8 mouse cellular contexts compared by ENCODE assay signal in the genomic region with DNA sequence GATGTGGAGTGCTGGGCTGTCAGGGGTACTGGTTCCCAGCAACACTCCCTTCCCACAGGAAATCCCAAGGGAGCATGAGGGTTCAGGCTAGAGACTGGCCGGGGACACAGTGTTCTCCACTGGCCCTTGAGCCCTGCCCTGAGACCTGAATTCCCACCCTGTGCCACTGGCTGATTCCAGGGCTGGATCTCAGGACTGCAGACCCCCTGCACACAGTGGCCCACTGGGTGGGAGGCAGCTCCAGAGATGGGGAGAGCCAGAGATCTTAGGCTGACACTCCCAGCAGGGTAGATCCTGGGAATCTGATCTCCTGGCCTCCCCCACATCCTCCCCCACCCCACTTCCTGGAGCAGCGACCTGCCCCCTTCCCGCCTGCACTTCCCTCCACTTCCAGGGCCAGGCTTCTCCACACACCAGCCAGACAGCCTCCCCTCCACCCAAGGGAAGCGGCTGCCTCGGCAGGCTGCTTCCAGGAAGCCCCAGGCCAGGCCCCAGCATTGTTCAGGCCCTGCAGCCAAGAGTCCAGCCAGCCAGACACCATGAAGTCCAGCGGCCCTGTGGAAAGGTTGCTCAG. TPM values are rescaled to one million over a fixed set of nuclear protein-coding genes. Genes with fewer than 3 reads are reported as not detected.
DNase-seq lines count a peak whose midpoint lies in the region; TF ChIP-seq lines count a peak whose summit lies in the region.

No protein-coding gene starts in this region.

- DNase-seq in heart, adult 2 months, result peak; percentile 87 to 89
- peak; percentile 82 for DNase-seq in kidney, adult 18-20 months
- DNase-seq in lung, adult 18-20 months, result peak; percentile 82 to 85
- no peak for DNase-seq in layer of hippocampus, postnatal 14 days (ENCODE audit: low spot score in 2 of 2)
- DNase-seq in urinary bladder, postnatal 10 days (ENCODE audit: low spot score), result no peak

- H3K9me3 ChIP-seq in E14TG2a.4 (ENCODE audit: low read length), result no peaks in the 10 kb centered on the region

- peaks cover 62% of the 10 kb centered on the region for H3K27me3 ChIP-seq in E14TG2a.4 (ENCODE audit: insufficient read depth, low read length)
- H3K27me3 ChIP-seq in heart, adult 2 months (ENCODE audit: control insufficient read depth, insufficient read depth, low read length), result no peaks in the 10 kb centered on the region
- H3K27me3 ChIP-seq in small intestine, adult 2 months (ENCODE audit: control insufficient read depth, insufficient read depth, low read length), result no peaks in the 10 kb centered on the region

- WGBS in bone marrow, adult 2 months, result 64% methylated on average over 6 of the region's 6 CpGs
- WGBS in heart, adult 2 months, result 4% methylated on average over 6 of the region's 6 CpGs
- WGBS in small intestine, adult 2 months, result 47% methylated on average over 6 of the region's 6 CpGs

- peak; percentile 74; the same call in 1 of the 2 replicates for TF ChIP-seq EP300 in heart, adult 2 months (IDR thresholded peaks at IDR 0.05; ENCODE audit: insufficient read depth, low read depth, low read length)

- no peak for TF ChIP-seq POLR2A in bone marrow, adult 2 months (IDR thresholded peaks at IDR 0.05; ENCODE audit: borderline replicate concordance, control insufficient read depth, low read depth, low read length)
- TF ChIP-seq POLR2A in heart, adult 2 months (IDR thresholded peaks at IDR 0.05; ENCODE audit: insufficient read depth, low read depth, low read length), result peak; percentile 85
- TF ChIP-seq POLR2A in small intestine, adult 2 months (IDR thresholded peaks at IDR 0.05; ENCODE audit: low read depth, low read length), result no peak

- H3K4me3 ChIP-seq in E14TG2a.4 (replicated peaks; ENCODE audit: low read length), result peak overlapping the region; percentile 70
- H3K4me3 ChIP-seq in bone marrow, adult 2 months (replicated peaks; ENCODE audit: control insufficient read depth, low read depth, low read length), result no peak overlapping the region
- H3K4me3 ChIP-seq in heart, adult 2 months, result peak overlapping the region; percentile 85
- H3K4me3 ChIP-seq in small intestine, adult 2 months (ENCODE audit: low read depth, low read length), result peak overlapping the region; percentile 58

- TF ChIP-seq CTCF in E14TG2a.4 (conservative IDR thresholded peaks at IDR 0.05; ENCODE audit: low read length), result no peak
- TF ChIP-seq CTCF in bone marrow, adult 2 months (IDR thresholded peaks at IDR 0.05; ENCODE audit: control insufficient read depth, insufficient read depth, low read length), result no peak
- no peak for TF ChIP-seq CTCF in heart, adult 2 months (IDR thresholded peaks at IDR 0.05)
- no peak for TF ChIP-seq CTCF in small intestine, adult 2 months (IDR thresholded peaks at IDR 0.05; ENCODE audit: extremely low read depth, insufficient read length, insufficient replicate concordance, low read depth, low read length)

- H3K79me2 ChIP-seq in heart, adult 2 months (replicated peaks; ENCODE audit: control insufficient read depth, insufficient read depth, low read length), result no peaks in the 10 kb centered on the region

- H3K27ac ChIP-seq in bone marrow, adult 2 months (ENCODE audit: control insufficient read depth, insufficient read depth, low read depth, low read length, poor library complexity), result peak overlapping the region; percentile 20; the same call in 1 of the 2 replicates
- peak overlapping the region; percentile 99 for H3K27ac ChIP-seq in heart, adult 2 months
- peak overlapping the region; percentile 93 for H3K27ac ChIP-seq in small intestine, adult 2 months (ENCODE audit: insufficient read depth, low read depth, low read length)

- peaks cover 85% of the 10 kb centered on the region for H3K4me1 ChIP-seq in E14TG2a.4 (replicated peaks; ENCODE audit: low read depth, low read length)
- no peaks in the 10 kb centered on the region for H3K4me1 ChIP-seq in bone marrow, adult 2 months (ENCODE audit: control insufficient read depth, insufficient read depth, low read length)
- peaks cover 26% of the 10 kb centered on the region for H3K4me1 ChIP-seq in heart, adult 2 months (ENCODE audit: control insufficient read depth, insufficient read depth, low read length)
- H3K4me1 ChIP-seq in small intestine, adult 2 months (ENCODE audit: control insufficient read depth, insufficient read depth, insufficient read length, low read length), result peaks cover 41% of the 10 kb centered on the region

- peaks cover 20% of the 10 kb centered on the region for H3K36me3 ChIP-seq in E14TG2a.4 (ENCODE audit: insufficient read depth, low read length)
- peaks cover 11% of the 10 kb centered on the region for H3K36me3 ChIP-seq in heart, adult 2 months (ENCODE audit: control insufficient read depth, insufficient read depth, low read length)
- H3K36me3 ChIP-seq in small intestine, adult 2 months (ENCODE audit: control insufficient read depth, insufficient read depth, low read length), result no peaks in the 10 kb centered on the region

- H3K9ac ChIP-seq in heart, adult 2 months (ENCODE audit: low read depth, low read length), result peak overlapping the region; percentile 93

- intact Hi-C loops in heart, adult 2 months (cut with DNase I), result loop anchor here (2.0 to 10.0 kb wide), 2 partner anchors 144 to 302 kb away; a partner anchor contains a TSS

RNA-seq across cellular contexts. Expression of a gene that starts 2.4 kb away (rescaled TPM):
- polyA plus RNA-seq in bone marrow, adult 2 months (2011; ENCODE audit: insufficient read depth, insufficient read length, low replicate concordance, missing spikeins), result 20.3 and 26.7 TPM in 2 replicates
- 100 to 1,000 TPM; 114 to 130 TPM for total RNA-seq in heart, adult 2 months (2021)
- 157 and 184 TPM in 2 replicates for polyA plus RNA-seq in heart, adult 2 months (2012; rRNA removed)
- polyA plus RNA-seq in small intestine, adult 2 months (2012; rRNA removed), result 26.4 and 42.5 TPM in 2 replicates
- total RNA-seq in layer of hippocampus, postnatal 14 days (2021), result 10 to 100 TPM; 10.0 to 15.8 TPM

RNA-seq across cellular contexts. Expression of a gene that starts 29.1 kb away (rescaled TPM):
- 83.0 and 122 TPM in 2 replicates for polyA plus RNA-seq in bone marrow, adult 2 months (2011; ENCODE audit: insufficient read depth, insufficient read length, low replicate concordance, missing spikeins)
- total RNA-seq in heart, adult 2 months (2021), result 100 to 1,000 TPM; 138 to 177 TPM
- polyA plus RNA-seq in heart, adult 2 months (2012; rRNA removed), result 50.7 and 87.9 TPM in 2 replicates
- polyA plus RNA-seq in small intestine, adult 2 months (2012; rRNA removed), result 22.7 and 54.7 TPM in 2 replicates
- 100 to 1,000 TPM; 179 to 184 TPM for total RNA-seq in layer of hippocampus, postnatal 14 days (2021)

RNA-seq across cellular contexts. Expression of a gene that starts 33.4 kb away (rescaled TPM):
- 7.9 and 23.0 TPM in 2 replicates for polyA plus RNA-seq in bone marrow, adult 2 months (2011; ENCODE audit: insufficient read depth, insufficient read length, low replicate concordance, missing spikeins)
- total RNA-seq in heart, adult 2 months (2021), result 10 to 100 TPM; 13.4 to 14.2 TPM
- polyA plus RNA-seq in heart, adult 2 months (2012; rRNA removed), result 23.1 and 24.2 TPM in 2 replicates
- 22.7 and 48.8 TPM in 2 replicates for polyA plus RNA-seq in small intestine, adult 2 months (2012; rRNA removed)
- 100 to 1,000 TPM; 163 to 164 TPM for total RNA-seq in layer of hippocampus, postnatal 14 days (2021)

RNA-seq across cellular contexts. Expression of a gene that starts 41.5 kb away (rescaled TPM):
- not detected in 2 replicates for polyA plus RNA-seq in bone marrow, adult 2 months (2011; ENCODE audit: insufficient read depth, insufficient read length, low replicate concordance, missing spikeins)
- total RNA-seq in heart, adult 2 months (2021), result 10 to 100 TPM; 28.9 to 31.7 TPM
- polyA plus RNA-seq in heart, adult 2 months (2012; rRNA removed), result 47.6 and 56.1 TPM in 2 replicates
- polyA plus RNA-seq in small intestine, adult 2 months (2012; rRNA removed), result 5.4 and 22.3 TPM in 2 replicates
- 1 to 10 TPM; 3.0 to 4.0 TPM for total RNA-seq in layer of hippocampus, postnatal 14 days (2021)

RNA-seq across cellular contexts. Expression of a gene that starts 47.7 kb away (rescaled TPM):
- polyA plus RNA-seq in bone marrow, adult 2 months (2011; ENCODE audit: insufficient read depth, insufficient read length, low replicate concordance, missing spikeins), result 1.2 and 2.7 TPM in 2 replicates
- under 1 TPM in 1 of 2 experiments, not detected in 1; 0.09 TPM for total RNA-seq in heart, adult 2 months (2021)
- polyA plus RNA-seq in heart, adult 2 months (2012; rRNA removed), result 0.12 and 0.16 TPM in 2 replicates
- polyA plus RNA-seq in small intestine, adult 2 months (2012; rRNA removed), result 94.1 and 454 TPM in 2 replicates
- not detected for total RNA-seq in layer of hippocampus, postnatal 14 days (2021)

Comparison
In these comparisons a context has a peak if more than half of its experiments do, and no peak if none do; other contexts are left out.
1. H3K27ac ChIP-seq: peak in every context shown above with its lines; median percentile 99 in heart, adult 2 months; 93 in small intestine, adult 2 months; 20 in bone marrow, adult 2 months.
2. DNase-seq: peak in heart, adult 2 months (2 of 2), kidney, adult 18-20 months (single experiment) and lung, adult 18-20 months (2 of 2); none in layer of hippocampus, postnatal 14 days (0 of 2) and urinary bladder, postnatal 10 days (single experiment).